Mouse (Mus musculus) thymus, adult 2 months (tissue): ENCODE data around the gene Tas1r3. TPM values are rescaled to one million over a fixed set of nuclear protein-coding genes. Genes with fewer than 3 reads are reported as not detected.

ENCODE experiments used
- DNase-seq: peaks from one replicate; pipeline ENCODE4 v3.0.0; 2021
- H3K27ac ChIP-seq: fragments of 200-500 bp; 2 replicates; pipeline ENCODE4 v1.5.1; 2012; ENCODE audit warnings: low read length, control low read depth; ENCODE audit not compliant: control insufficient read depth, insufficient read depth
- H3K27me3 ChIP-seq: fragments of 200-500 bp; 2 replicates; pipeline ENCODE4 v1.6.1; 2012; ENCODE audit warnings: mild to moderate bottlenecking, low read length, moderate library complexity, mixed read lengths; ENCODE audit not compliant: control insufficient read depth, insufficient read depth
- H3K36me3 ChIP-seq: fragments of 200-500 bp; 2 replicates; pipeline ENCODE4 v1.6.1; 2012; ENCODE audit warnings: mild to moderate bottlenecking, low read length, moderate library complexity; ENCODE audit not compliant: control insufficient read depth, insufficient read depth
- H3K4me1 ChIP-seq: fragments of 200-500 bp; replicated peaks from 2 replicates; pipeline ENCODE4 v1.6.1; 2012; ENCODE audit warnings: low read length; ENCODE audit not compliant: control insufficient read depth, insufficient read depth
- H3K4me3 ChIP-seq: fragments of 200-500 bp; 2 replicates; pipeline ENCODE4 v1.5.1; 2012; ENCODE audit warnings: mild to moderate bottlenecking, low read length, control low read depth, moderate library complexity; ENCODE audit not compliant: control insufficient read depth, insufficient read depth
- CTCF ChIP-seq: fragments of 200-500 bp; IDR thresholded peaks from 2 replicates; pipeline ENCODE4 v1.5.1; 2012; ENCODE audit warnings: mild to moderate bottlenecking, control low read depth, low read length, moderate library complexity, borderline replicate concordance; ENCODE audit not compliant: control insufficient read depth, poor library complexity, insufficient read depth; ENCODE audit errors: extremely low read depth
- POLR2A ChIP-seq: fragments of 200-500 bp; IDR thresholded peaks from 2 replicates; pipeline ENCODE4 v1.6.1; 2012; ENCODE audit warnings: mild to moderate bottlenecking, low read length, control low read depth, moderate library complexity; ENCODE audit not compliant: control insufficient read depth, poor library complexity, insufficient read depth; ENCODE audit errors: extremely low read depth
- WGBS: fragments of 180-500 bp; shearing (Covaris S2); methylation state at CpG from one replicate; pipeline ENCODE4 v1.1.7; 2018; 5-methylcytosine and 5-hydroxymethylcytosine counted together
- polyA plus RNA-seq: library from polyadenylated mRNA; depleted of rRNA; stranded (reverse); fragments of >200 nt; gene quantifications from 2 replicates; pipeline ENCODE4 v1.2.3, GENCODE M21; 2012

Gene Tas1r3
- polyA plus RNA-seq, 1 experiment, result 3.0 TPM

- TF ChIP-seq CTCF (no peak; the same call in 1 of the 2 replicates), POLR2A (peak; percentile 81)
- WGBS, result under 1% methylated on average over 63 of the region's 63 CpGs
These were observed 6.3 kb upstream of the Tas1r3 start, which contains the start of the genes Cptp and Ints11 for GRCm38 (mm10) chr4:155869317-155870033. Gene Cptp (minus strand): TSS chr4:155869440. Gene Ints11 (plus strand): TSS chr4:155869546.

DNA sequence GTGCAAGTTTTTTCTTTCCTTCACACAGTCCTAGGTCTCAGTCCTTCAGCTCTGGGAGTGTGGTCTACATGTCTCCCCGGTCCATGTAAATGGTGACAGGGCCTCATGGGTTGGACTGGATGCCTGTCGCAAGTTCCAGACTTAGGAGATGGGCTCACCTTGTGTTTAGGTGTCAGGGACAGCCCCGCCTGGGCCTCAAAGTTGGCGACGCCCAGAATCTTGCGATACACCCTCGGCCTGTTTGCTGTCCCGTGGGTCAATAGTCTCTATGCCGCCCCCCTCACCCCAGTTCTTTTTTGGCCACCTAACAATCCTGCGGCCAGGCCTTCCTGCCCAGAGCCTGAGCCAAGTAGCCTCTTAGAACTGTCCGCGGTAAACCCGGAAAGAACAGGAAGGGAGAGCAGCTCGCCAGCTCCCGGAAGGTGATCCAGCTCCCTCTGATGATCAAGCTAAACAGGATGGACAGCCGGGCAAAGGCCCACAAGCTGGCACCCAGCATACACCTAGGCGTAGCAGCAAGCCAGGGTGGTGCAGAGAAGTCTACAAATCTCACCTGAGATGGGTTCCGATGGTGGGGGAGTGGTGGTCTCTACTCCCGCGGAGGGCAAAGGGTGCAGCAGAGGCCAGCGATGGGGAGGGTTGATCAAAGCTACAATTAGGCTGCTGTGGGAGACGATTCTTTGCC lies 5.6 kb upstream of the Tas1r3 start:
- Histone ChIP-seq H3K27ac (no peak overlapping the region), H3K27me3 (no peaks in the 10 kb centered on the region), H3K4me1 (peaks cover 13% of the 10 kb centered on the region), H3K4me3 (peak overlapping the region; percentile 69), H3K36me3 (peaks cover 18% of the 10 kb centered on the region)
- peak; percentile 19 for DNase-seq
- TF ChIP-seq CTCF (no peak), POLR2A (no peak)
- 11% methylated on average over 22 of the region's 22 CpGs for WGBS

More at GRCm38 (mm10) chr4:155869317-155870033, 6.3 kb upstream of the Tas1r3 start, which contains the start of the genes Cptp and Ints11:
- Histone ChIP-seq H3K4me3 (peak within 1 kb of the TSS; percentile 91), H3K36me3 (peaks cover 21% of the 10 kb centered on the region), H3K27ac (peak within 1 kb of the TSS; percentile 10; the same call in 1 of the 2 replicates), H3K4me1 (peaks cover 13% of the 10 kb centered on the region), H3K27me3 (no peaks in the 10 kb centered on the region)
- DNase-seq, result peak; percentile 97

DNA sequence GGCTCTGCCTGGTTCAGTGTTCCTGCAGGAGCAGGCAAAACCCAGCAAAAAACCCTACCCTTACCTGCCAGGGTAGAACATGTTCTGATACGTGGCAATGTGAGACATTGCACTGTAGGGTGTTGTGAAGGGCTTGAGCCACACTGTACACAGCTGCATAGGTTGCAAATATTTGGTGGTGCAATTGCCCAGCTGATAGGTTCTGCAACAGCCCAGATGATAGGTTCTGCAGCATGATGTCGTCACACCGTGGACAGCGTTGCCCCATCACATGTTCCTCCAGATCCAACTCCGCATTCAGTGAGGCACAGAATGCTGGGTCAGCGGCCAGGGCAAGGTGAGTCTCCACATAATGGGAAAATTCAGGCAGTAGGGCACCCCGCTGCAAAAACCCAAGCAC lies 1.4 kb downstream of the Tas1r3 start:
- H3K27me3 ChIP-seq, result no peaks in the 10 kb centered on the region
- DNase-seq, result no peak
- H3K4me1 ChIP-seq, result no peaks in the 10 kb centered on the region
- TF ChIP-seq CTCF (no peak), POLR2A (no peak)
- H3K4me3 ChIP-seq, result no peak overlapping the region
- H3K27ac ChIP-seq, result no peak overlapping the region
- peaks cover 7% of the 10 kb centered on the region; the same call in 1 of the 2 replicates for H3K36me3 ChIP-seq
- 90% methylated on average over 7 of the region's 7 CpGs for WGBS

DNA sequence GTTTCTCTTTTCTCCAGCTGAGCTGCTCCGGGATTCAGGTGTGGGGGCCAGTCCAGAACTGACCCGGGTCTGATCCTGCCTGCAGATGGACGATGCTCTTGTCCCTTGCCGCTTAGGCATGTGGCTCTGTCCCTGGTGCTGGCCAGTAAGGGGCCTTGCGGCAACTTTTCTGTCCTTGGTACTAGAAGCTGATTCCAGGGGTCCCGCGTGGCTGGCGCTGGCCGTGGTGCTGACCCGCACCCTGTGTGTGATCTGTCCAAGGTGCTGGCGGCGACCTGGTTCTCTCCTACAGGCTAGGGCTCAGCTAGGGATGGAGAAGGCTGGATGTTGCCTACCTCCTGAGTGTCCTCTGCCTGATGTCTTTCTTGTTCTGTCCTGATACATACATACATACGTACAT lies 3.8 kb downstream of the Tas1r3 start:
- H3K27ac ChIP-seq, result no peak overlapping the region
- no peaks in the 10 kb centered on the region for H3K27me3 ChIP-seq
- DNase-seq, result peak; percentile 37
- 61% methylated on average over 13 of the region's 13 CpGs for WGBS
- TF ChIP-seq CTCF (no peak), POLR2A (no peak)
- H3K4me3 ChIP-seq, result no peak overlapping the region
- no peaks in the 10 kb centered on the region for H3K36me3 ChIP-seq
- no peaks in the 10 kb centered on the region for H3K4me1 ChIP-seq

DNA sequence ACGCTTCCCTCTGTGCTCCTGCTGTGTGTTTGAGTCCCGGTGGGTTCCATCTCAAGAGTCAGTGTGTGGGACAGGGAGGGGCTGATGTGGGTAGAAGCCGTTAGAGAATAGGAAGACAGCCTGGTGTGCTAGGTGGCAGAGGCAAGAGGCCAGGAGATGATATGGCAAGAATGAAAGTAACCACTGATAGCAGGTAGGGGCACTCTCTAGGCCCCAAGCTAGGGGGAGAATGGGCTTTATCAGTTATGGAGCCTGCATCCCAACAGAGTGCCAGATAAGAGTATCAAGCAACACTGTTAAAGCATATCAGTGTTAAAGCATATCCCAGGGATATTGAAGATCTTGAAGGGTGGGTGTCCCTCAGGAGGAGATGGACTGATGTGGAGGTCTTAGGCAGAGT lies 6.3 kb downstream of the Tas1r3 start:
- no peaks in the 10 kb centered on the region for H3K27me3 ChIP-seq
- no peaks in the 10 kb centered on the region for H3K36me3 ChIP-seq
- H3K4me1 ChIP-seq, result no peaks in the 10 kb centered on the region
- TF ChIP-seq CTCF (no peak), POLR2A (no peak)
- H3K4me3 ChIP-seq, result no peak overlapping the region
- H3K27ac ChIP-seq, result no peak overlapping the region
- WGBS, result 82% methylated on average over 3 of the region's 3 CpGs
- DNase-seq, result no peak

- DNase-seq, result no peak
- Histone ChIP-seq H3K27ac (no peak overlapping the region), H3K27me3 (no peaks in the 10 kb centered on the region), H3K4me1 (no peaks in the 10 kb centered on the region), H3K36me3 (no peaks in the 10 kb centered on the region), H3K4me3 (no peak overlapping the region)
- 88% methylated on average over 12 of the region's 12 CpGs for WGBS
- no peak for TF ChIP-seq POLR2A
- TF ChIP-seq CTCF, result no peak
These were observed 7.1 kb downstream of the Tas1r3 start for GRCm38 (mm10) chr4:155856071-155856470.
